Mouse (Mus musculus): ENCODE measurements around the gene Rnf215. TPM values are rescaled to one million over a fixed set of nuclear protein-coding genes. Genes with fewer than 3 reads are reported as not detected.

Rnf215 gene
- polyA plus RNA-seq, 1 experiment from 2014 or later, result 19.1 TPM

DNA sequence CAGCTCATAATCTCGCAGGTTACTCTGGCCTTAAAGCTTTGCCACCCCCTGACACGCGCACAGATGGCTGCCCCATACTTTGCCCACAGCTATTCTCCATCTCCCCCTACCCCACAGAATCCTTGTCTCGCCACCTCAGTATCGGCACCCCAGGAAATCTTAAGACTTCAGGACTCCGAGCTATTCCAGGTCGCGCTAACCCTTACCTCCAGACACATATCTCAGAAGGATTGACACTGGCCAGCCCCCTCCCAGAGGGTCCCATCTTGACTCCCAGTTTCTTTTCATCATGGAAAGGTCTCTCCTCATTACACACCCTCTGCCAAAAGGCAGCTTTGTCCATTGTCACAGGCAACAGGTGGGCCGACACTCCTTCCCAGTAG is 52.3 kb downstream of the Rnf215 start:
- Histone ChIP-seq H3K27ac (peak overlapping the region; percentile 87), H3K36me3 (replicated peaks) (peaks cover 21% of the 10 kb centered on the region), H3K9me3 (no peaks in the 10 kb centered on the region), H3K4me1 (peaks cover 40% of the 10 kb centered on the region), H3K4me3 (peak overlapping the region; percentile 82), H3K27me3 (ENCODE audit: poor library complexity, severe bottlenecking) (peaks cover 10% of the 10 kb centered on the region)
- WGBS, result 14% methylated on average over 9 of the region's 9 CpGs
- no peak for DNase-seq (ENCODE audit: extremely low spot score, low spot score)

DNA sequence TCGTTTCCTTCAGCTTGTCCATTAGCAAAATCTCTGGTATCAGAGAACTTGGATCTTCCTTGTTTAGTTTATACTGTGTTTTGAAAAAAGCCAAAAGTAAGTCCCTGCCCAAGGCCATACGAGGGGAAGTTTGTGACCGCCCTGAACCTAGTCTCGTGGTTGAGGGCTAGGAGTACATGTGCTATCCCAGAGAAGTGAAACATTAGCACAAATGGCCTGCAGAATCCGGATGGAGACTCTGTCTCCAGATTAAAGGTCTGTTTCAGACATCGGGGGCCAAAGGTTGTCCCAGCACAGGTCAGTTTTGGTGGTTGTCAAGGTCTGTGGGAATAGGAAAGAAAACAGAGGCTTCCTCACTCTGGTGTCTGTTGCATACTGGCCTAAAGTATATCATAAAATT is 54.2 kb downstream of the Rnf215 start:
- WGBS, result 87% methylated on average over 6 of the region's 6 CpGs
- Histone ChIP-seq H3K9me3 (no peaks in the 10 kb centered on the region), H3K4me1 (peaks cover 40% of the 10 kb centered on the region), H3K36me3 (replicated peaks) (peaks cover 2% of the 10 kb centered on the region; the same call in 1 of the 2 replicates), H3K4me3 (no peak overlapping the region), H3K27me3 (ENCODE audit: poor library complexity, severe bottlenecking) (peaks cover 10% of the 10 kb centered on the region), H3K27ac (no peak overlapping the region)
- no peak for DNase-seq (ENCODE audit: extremely low spot score, low spot score)

DNA sequence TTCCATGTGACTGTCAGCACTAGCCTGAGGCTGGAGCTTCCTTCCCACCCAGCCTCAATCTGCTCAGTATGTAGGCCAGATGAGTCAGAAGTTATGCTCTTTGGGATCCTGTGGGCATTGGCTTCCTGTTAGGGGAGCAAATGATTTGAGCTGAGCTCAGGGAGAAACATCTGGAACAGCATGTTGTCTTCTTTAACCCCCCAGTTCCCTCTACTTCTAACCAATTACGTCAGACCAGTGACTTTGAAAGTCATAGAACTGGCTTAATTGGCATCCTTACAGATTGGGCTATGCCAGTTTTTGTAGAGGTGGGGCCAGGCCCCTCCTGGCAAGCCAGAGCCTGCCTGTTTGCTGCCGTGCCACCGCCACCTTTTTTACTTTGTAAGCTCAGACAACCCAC is 55.7 kb downstream of the Rnf215 start:
- DNase-seq (ENCODE audit: extremely low spot score, low spot score), result no peak
- no peaks in the 10 kb centered on the region for H3K36me3 ChIP-seq (replicated peaks)
- no peak overlapping the region for H3K4me3 ChIP-seq
- H3K4me1 ChIP-seq, result peaks cover 40% of the 10 kb centered on the region
- H3K27ac ChIP-seq, result no peak overlapping the region
- H3K27me3 ChIP-seq (ENCODE audit: poor library complexity, severe bottlenecking), result peaks cover 10% of the 10 kb centered on the region
- no peaks in the 10 kb centered on the region for H3K9me3 ChIP-seq
- 87% methylated on average over 3 of the region's 3 CpGs for WGBS

Small RNA genes lying within 50 kb of the gene (microRNA-seq; reads per million reads assigned to microRNA genes)
- gene Mir3060, result 5.4 reads per million, percentile 13 among the genes with 10 or more reads in this experiment

Other genes starting within 250 kb of the Rnf215 start
- 1.2 and 1.7 TPM in 2 replicates for gene 4921536K21Rik, start 240.1 kb upstream of the Rnf215 start, polyA plus RNA-seq (2016; fragmentation: Nextera tagmentation; extraction: Ambion mirVana)
- 18.6 and 19.6 TPM in 2 replicates for gene Dusp18, start 240.0 kb upstream of the Rnf215 start, polyA plus RNA-seq (2016; fragmentation: Nextera tagmentation; extraction: Ambion mirVana)
- gene Slc35e4, start 220.5 kb upstream of the Rnf215 start, polyA plus RNA-seq (2016; fragmentation: Nextera tagmentation; extraction: Ambion mirVana), result 4.8 and 5.1 TPM in 2 replicates
- 19.4 and 21.1 TPM in 2 replicates for gene Tcn2, start 203.0 kb upstream of the Rnf215 start, polyA plus RNA-seq (2016; fragmentation: Nextera tagmentation; extraction: Ambion mirVana)
- 116 and 118 TPM in 2 replicates for gene Pes1, start 171.2 kb upstream of the Rnf215 start, polyA plus RNA-seq (2016; fragmentation: Nextera tagmentation; extraction: Ambion mirVana)
- gene 4930556J24Rik, start 158.4 kb upstream of the Rnf215 start, polyA plus RNA-seq (2016; fragmentation: Nextera tagmentation; extraction: Ambion mirVana), result 0.36 TPM in 2 replicates
- 0.16 and 0.17 TPM in 2 replicates for gene Gal3st1, start 151.6 kb upstream of the Rnf215 start, polyA plus RNA-seq (2016; fragmentation: Nextera tagmentation; extraction: Ambion mirVana)
- not detected in 2 replicates for gene Sec14l4, start 103.7 kb upstream of the Rnf215 start, polyA plus RNA-seq (2016; fragmentation: Nextera tagmentation; extraction: Ambion mirVana)
- not detected in 2 replicates for gene Sec14l3, start 70.4 kb upstream of the Rnf215 start, polyA plus RNA-seq (2016; fragmentation: Nextera tagmentation; extraction: Ambion mirVana)
- 13.7 and 14.4 TPM in 2 replicates for gene Mtfp1, start 39.8 kb upstream of the Rnf215 start, polyA plus RNA-seq (2016; fragmentation: Nextera tagmentation; extraction: Ambion mirVana)
- 3.0 and 3.5 TPM in 2 replicates for gene Sec14l2, start 11.8 kb upstream of the Rnf215 start, polyA plus RNA-seq (2016; fragmentation: Nextera tagmentation; extraction: Ambion mirVana)
- 6.5 and 7.8 TPM in 2 replicates for gene Ccdc157, start 25.1 kb downstream of the Rnf215 start, polyA plus RNA-seq (2016; fragmentation: Nextera tagmentation; extraction: Ambion mirVana)
- gene Sf3a1, start 25.1 kb downstream of the Rnf215 start, polyA plus RNA-seq (2016; fragmentation: Nextera tagmentation; extraction: Ambion mirVana), result 103 and 104 TPM in 2 replicates
- 24.4 and 25.4 TPM in 2 replicates for gene Tbc1d10a, start 51.6 kb downstream of the Rnf215 start, polyA plus RNA-seq (2016; fragmentation: Nextera tagmentation; extraction: Ambion mirVana)
- 1.9 and 2.6 TPM in 2 replicates for gene Castor1, start 83.0 kb downstream of the Rnf215 start, polyA plus RNA-seq (2016; fragmentation: Nextera tagmentation; extraction: Ambion mirVana)
- gene Osm, start 101.2 kb downstream of the Rnf215 start, polyA plus RNA-seq (2016; fragmentation: Nextera tagmentation; extraction: Ambion mirVana), result 0.06 TPM in 1 of 2 replicates, not detected in the other
- 0.11 TPM in 1 of 2 replicates, not detected in the other for gene Lif, start 122.4 kb downstream of the Rnf215 start, polyA plus RNA-seq (2016; fragmentation: Nextera tagmentation; extraction: Ambion mirVana)